Mouse (Mus musculus) kidney, postnatal 0 days (tissue): ENCODE results near the gene Pappa. TPM values are rescaled to one million over a fixed set of nuclear protein-coding genes. Genes with fewer than 3 reads are reported as not detected.

Experiments
- ATAC-seq: fragments of 200-750 bp; cut with Nextera tagmentation; replicated peaks from 2 replicates; pipeline ENCODE4 v1.8.0; 2017; ENCODE audit warnings: low read depth, moderate number of reproducible peaks, moderate TSS enrichment, moderate library complexity; ENCODE audit not compliant: low FRiP score
- DNase-seq: peaks from one replicate; pipeline ENCODE4 v3.0.0-alpha.2; 2016; ENCODE audit warnings: low spot score
- H3K27ac ChIP-seq: fragments of 300-500 bp; sonication (generic); 2 replicates; pipeline ENCODE4 v1.5.1; 2014; ENCODE audit warnings: mild to moderate bottlenecking
- H3K27me3 ChIP-seq: fragments of 300-500 bp; sonication (generic); 2 replicates; pipeline ENCODE4 v1.6.1; 2014; ENCODE audit warnings: low read length, mixed read lengths; ENCODE audit not compliant: insufficient read depth
- H3K36me3 ChIP-seq: fragments of 300-500 bp; sonication (generic); 2 replicates; pipeline ENCODE4 v1.6.1; 2014; ENCODE audit warnings: low read length, mixed read lengths; ENCODE audit not compliant: insufficient read depth
- H3K4me1 ChIP-seq: fragments of 300-500 bp; sonication (generic); replicated peaks from 2 replicates; pipeline ENCODE4 v1.6.1; 2014; ENCODE audit warnings: antibody characterized with exemption, low read length, mixed read lengths; ENCODE audit not compliant: insufficient read depth
- H3K4me2 ChIP-seq: fragments of 300-500 bp; sonication (generic); 2 replicates; pipeline ENCODE4 v1.6.1; 2014; ENCODE audit warnings: mild to moderate bottlenecking, low read length, moderate library complexity, mixed read lengths
- H3K4me3 ChIP-seq: fragments of 300-500 bp; sonication (generic); replicated peaks from 2 replicates; pipeline ENCODE4 v1.5.1; 2014; ENCODE audit warnings: low read depth, low read length
- H3K9ac ChIP-seq: fragments of 300-500 bp; sonication (generic); 2 replicates; pipeline ENCODE4 v1.6.1; 2014; ENCODE audit warnings: low read depth, low read length
- H3K9me3 ChIP-seq: fragments of 300-500 bp; sonication (generic); replicated peaks from 2 replicates; pipeline ENCODE4 v1.6.1; 2016; ENCODE audit warnings: low read length, inconsistent platforms, mixed read lengths
- CTCF ChIP-seq: IDR thresholded peaks from 2 replicates; pipeline ENCODE4 v1.5.1; 2016; ENCODE audit warnings: antibody characterized with exemption, low read depth, mild to moderate bottlenecking, moderate library complexity
- WGBS: fragments of 180-500 bp; shearing (Covaris S2); extraction: QIAGEN DNeasy Blood & Tissue Kit; methylation state at CpG from one replicate; pipeline ENCODE4 v1.1.7; 2014; 5-methylcytosine and 5-hydroxymethylcytosine counted together
- polyA plus RNA-seq: library from polyadenylated mRNA; unstranded; fragments of >200 nt; fragmentation: Nextera tagmentation; extraction: Ambion mirVana; gene quantifications from 2 replicates; pipeline ENCODE4 v1.2.1, GENCODE M21; 2015

Gene Pappa
- polyA plus RNA-seq, 1 experiment from 2014 or later: 1.7 TPM

DNA sequence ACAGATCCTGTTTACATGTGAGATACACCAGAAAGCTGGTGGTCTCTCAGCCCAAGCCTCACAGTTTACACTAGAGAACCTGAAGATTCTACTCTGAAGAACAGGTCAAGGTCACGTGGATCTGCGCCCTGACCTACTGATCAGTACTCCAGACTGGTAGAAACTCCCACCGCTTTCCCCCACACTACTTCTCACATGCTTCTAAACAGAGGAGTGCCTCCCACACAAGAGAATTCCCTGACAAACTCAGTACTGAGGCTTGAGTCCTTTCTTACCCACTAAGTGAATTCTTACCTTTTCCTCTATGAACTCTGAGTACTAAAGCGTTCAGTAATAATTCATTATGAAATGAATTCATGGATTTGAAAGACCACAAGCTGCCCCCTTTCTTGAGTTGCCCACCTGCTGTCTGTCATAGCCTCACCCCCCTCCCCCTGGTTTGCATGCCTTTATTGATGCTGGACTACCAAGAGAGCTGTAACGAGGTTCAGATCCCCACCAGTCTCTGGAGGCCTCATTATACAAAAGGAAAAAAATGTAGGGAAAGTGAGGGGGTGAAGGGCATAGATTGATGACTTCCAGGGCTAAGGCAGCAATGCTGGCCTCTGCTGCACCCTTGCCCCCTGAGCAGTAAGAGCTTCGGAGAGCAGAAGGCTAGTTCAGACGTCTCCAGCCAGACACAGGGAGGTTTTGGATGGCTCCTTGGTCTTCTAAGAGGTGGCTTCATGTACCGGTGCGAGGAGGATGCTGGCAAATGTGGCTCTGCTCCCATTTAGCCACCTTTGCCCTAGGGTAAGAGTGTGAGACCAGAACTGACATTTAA lies 204.7 kb downstream of the Pappa start:
- no peaks in the 10 kb centered on the region for H3K27me3 ChIP-seq
- ATAC-seq (no peak), DNase-seq (no peak)
- H3K4me3 ChIP-seq: no peak overlapping the region
- TF ChIP-seq CTCF: no peak
- H3K27ac ChIP-seq: no peak overlapping the region
- no peak overlapping the region for H3K9ac ChIP-seq
- H3K4me1 ChIP-seq: no peaks in the 10 kb centered on the region
- H3K36me3 ChIP-seq: no peaks in the 10 kb centered on the region; the same call in 1 of the 2 replicates
- WGBS: 59% methylated on average over 9 of the region's 9 CpGs
- H3K9me3 ChIP-seq: no peaks in the 10 kb centered on the region
- no peak overlapping the region for H3K4me2 ChIP-seq

DNA sequence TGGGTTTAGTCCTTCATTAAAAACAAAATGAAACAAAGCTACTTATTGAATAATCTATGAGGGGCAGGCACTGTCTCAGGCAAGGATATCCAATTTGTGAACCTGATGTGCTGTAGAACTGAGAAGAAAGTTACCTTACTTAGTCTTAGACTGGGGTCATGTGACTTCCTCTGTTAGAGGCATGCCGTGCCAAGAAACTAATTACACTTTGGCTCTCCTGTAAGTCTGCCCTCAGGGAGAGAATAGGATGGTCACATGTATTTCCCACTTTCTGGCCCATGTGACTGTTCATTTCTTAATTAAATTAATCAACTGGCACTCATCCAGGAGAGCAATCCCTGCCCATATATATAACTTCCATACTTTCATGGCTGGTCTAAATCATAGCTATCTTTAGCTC lies 209.7 kb downstream of the Pappa start:
- Histone ChIP-seq H3K4me2 (no peak overlapping the region), H3K27ac (no peak overlapping the region), H3K27me3 (no peaks in the 10 kb centered on the region), H3K4me3 (no peak overlapping the region), H3K9me3 (no peaks in the 10 kb centered on the region), H3K9ac (no peak overlapping the region), H3K36me3 (no peaks in the 10 kb centered on the region), H3K4me1 (no peaks in the 10 kb centered on the region)
- no peak for DNase-seq
- WGBS: 37% methylated on average over 1 of the region's 1 CpGs
- TF ChIP-seq CTCF: no peak
- ATAC-seq: no peak

DNA sequence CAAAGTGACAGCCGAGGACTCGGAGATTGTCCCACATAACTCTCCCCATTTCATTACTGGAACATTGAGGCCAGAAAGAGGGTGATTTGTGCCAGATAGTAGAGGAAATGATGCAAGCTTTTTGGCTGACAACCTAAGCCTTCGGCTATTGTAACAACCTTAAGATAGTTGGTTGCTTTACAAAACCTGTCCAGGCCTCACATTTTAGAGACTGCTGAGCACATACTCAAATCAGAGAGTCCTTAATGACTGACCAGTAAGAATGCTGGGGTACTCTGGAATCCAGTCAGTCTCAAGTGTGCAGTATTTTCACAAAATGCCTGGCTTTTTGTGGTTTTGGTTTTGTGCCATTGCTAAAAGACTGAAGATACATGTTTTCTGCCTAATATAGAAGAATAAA lies 217.8 kb downstream of the Pappa start:
- H3K9me3 ChIP-seq: no peaks in the 10 kb centered on the region
- no peak for TF ChIP-seq CTCF
- H3K4me1 ChIP-seq: no peaks in the 10 kb centered on the region

DNA sequence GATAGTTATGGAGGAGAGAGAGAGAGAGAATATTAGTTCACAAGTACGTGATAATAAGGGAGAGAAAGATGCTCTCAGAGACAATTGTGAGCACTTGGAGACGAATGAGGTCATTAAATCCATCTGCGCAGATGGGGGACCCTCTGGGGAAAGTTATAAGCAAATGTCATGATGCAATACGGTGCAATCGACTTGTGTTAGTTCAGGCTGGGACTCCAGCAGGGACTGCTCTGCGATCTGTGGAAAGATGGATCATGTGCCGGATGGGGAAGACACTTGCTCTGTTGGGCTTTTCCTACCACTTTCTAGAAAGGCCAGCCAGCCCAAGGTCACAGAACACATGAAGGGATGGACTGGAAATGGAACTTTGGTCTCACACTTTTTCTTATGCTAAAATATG lies 226.5 kb downstream of the Pappa start:
- no peak for TF ChIP-seq CTCF
- DNase-seq: no peak
- WGBS: 79% methylated on average over 7 of the region's 7 CpGs
- Histone ChIP-seq H3K9ac (no peak overlapping the region), H3K9me3 (no peaks in the 10 kb centered on the region), H3K4me1 (no peaks in the 10 kb centered on the region), H3K27me3 (no peaks in the 10 kb centered on the region), H3K36me3 (no peaks in the 10 kb centered on the region), H3K4me2 (no peak overlapping the region), H3K27ac (no peak overlapping the region), H3K4me3 (no peak overlapping the region)
- ATAC-seq: no peak

More for the DNA sequence above, 217.8 kb downstream of the Pappa start:
- no peak overlapping the region for H3K27ac ChIP-seq
- WGBS: 81% methylated on average over 3 of the region's 3 CpGs
- no peaks in the 10 kb centered on the region for H3K27me3 ChIP-seq
- H3K36me3 ChIP-seq: no peaks in the 10 kb centered on the region
- DNase-seq (no peak), ATAC-seq (no peak)
- no peak overlapping the region for H3K4me2 ChIP-seq
- H3K9ac ChIP-seq: no peak overlapping the region
- H3K4me3 ChIP-seq: no peak overlapping the region

DNA sequence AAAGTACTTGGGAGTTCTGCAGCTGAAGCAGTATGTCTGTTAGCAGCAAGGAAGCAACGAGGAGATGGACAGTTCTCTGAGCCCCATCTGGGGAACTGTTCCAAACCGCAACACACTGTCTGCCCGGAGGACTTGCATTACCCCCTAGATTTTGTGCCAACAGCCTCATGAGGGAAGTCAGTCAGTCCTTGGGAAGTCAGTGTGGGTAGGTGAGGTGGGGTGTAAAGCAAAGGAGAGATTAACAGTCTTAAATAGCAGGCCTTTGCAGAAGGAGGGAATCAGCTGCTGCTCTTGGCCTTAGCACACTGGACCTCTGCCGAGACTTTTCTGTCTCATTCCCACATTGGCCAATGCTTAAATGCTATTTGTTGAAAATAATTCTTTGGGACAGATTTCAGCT lies 230.6 kb downstream of the Pappa start:
- Histone ChIP-seq H3K4me1 (no peaks in the 10 kb centered on the region), H3K4me3 (no peak overlapping the region), H3K9ac (no peak overlapping the region), H3K36me3 (no peaks in the 10 kb centered on the region), H3K27me3 (no peaks in the 10 kb centered on the region), H3K9me3 (no peaks in the 10 kb centered on the region), H3K27ac (no peak overlapping the region), H3K4me2 (no peak overlapping the region)
- ATAC-seq: no peak
- WGBS: 64% methylated on average over 4 of the region's 4 CpGs
- no peak for TF ChIP-seq CTCF
- DNase-seq: no peak

DNA sequence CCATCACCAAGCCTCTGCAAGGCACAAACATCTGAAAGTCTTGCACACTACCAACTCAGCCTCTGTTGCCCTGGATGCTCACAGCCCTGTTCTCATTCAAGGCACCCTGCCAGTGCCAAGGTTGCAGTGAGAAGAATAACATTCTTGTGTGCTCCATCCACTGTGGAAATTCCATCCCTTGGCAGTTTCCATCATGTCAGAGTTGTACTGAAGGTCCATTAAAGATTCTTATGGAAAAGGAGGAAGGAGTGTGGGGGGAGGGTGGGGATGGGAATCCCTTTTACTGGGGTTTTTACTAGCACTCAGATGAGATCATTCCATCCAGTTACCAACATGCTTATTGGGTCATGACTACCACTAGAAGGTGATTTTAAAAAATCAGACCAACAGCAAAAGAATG lies 243.2 kb downstream of the Pappa start:
- no peaks in the 10 kb centered on the region for H3K4me1 ChIP-seq
- no peak overlapping the region for H3K27ac ChIP-seq
- no peaks in the 10 kb centered on the region for H3K27me3 ChIP-seq
- H3K36me3 ChIP-seq: no peaks in the 10 kb centered on the region
- H3K9me3 ChIP-seq: no peaks in the 10 kb centered on the region
- H3K4me2 ChIP-seq: no peak overlapping the region
- DNase-seq: no peak
- no peak overlapping the region for H3K4me3 ChIP-seq
- ATAC-seq: no peak
- TF ChIP-seq CTCF: no peak
- H3K9ac ChIP-seq: no peak overlapping the region

DNA sequence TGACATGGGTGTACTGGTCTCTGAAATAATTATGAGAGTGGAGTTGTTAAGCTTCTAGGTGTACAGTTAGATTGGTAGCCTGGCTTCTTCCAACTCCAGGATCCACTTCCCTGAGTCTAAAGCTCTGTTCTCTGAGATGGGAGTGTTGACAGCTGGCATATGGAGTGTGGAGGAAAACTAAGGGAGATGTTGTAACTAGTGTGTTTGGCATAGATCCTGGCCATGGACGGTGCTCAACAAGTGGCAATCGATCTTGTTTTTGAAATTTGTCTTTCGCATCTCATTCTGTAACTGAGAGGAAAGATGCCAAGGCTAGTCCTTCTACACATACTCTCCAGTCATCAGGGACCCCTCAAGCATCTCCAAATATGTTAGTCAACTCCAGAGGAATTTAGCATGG lies 248.8 kb downstream of the Pappa start:
- Histone ChIP-seq H3K9me3 (no peaks in the 10 kb centered on the region), H3K27ac (no peak overlapping the region), H3K4me1 (no peaks in the 10 kb centered on the region), H3K27me3 (no peaks in the 10 kb centered on the region), H3K9ac (no peak overlapping the region), H3K4me2 (no peak overlapping the region), H3K36me3 (no peaks in the 10 kb centered on the region), H3K4me3 (no peak overlapping the region)
- no peak for DNase-seq
- ATAC-seq: no peak
- WGBS: 93% methylated on average over 3 of the region's 3 CpGs
- no peak for TF ChIP-seq CTCF
